11 mouse cellular contexts compared by ENCODE assay signal in genomic region chr10:39552903-39553302, GRCm38 (mm10). TPM values are rescaled to one million over a fixed set of nuclear protein-coding genes. Genes with fewer than 3 reads are reported as not detected.
DNase-seq lines count a peak whose midpoint lies in the region; ATAC-seq lines count a peak whose summit lies in the region.
"Had no signal": no experiment of that assay in that cellular context is flagged by ENCODE, and none has a peak within 500 bp of the region (broad histone marks: within the 10 kb centered on the region; RNA-seq: fewer than 3 reads in every experiment).

No protein-coding gene starts in this region.

- DNase-seq in retina, postnatal 1 day: peak; percentile 56
- DNase-seq in retina, embryonic 14.5 days (ENCODE audit: low spot score): no peak
- no peak for DNase-seq in midbrain, embryonic 10.5 days (ENCODE audit: low spot score)
- DNase-seq in embryo, embryonic 10 days (ENCODE audit: low spot score): no peak
- no peak for DNase-seq in cerebellum, postnatal 36 days
- DNase-seq: cerebellum, adult 11-12 months; heart, adult 2 months; liver, postnatal 0 days; thymus, adult 18-20 months had no signal

- 8% methylated on average over 5 of the region's 5 CpGs for WGBS in forebrain, embryonic 15.5 days
- WGBS in midbrain, embryonic 10.5 days: 57% methylated on average over 5 of the region's 5 CpGs

- no peaks in the 10 kb centered on the region for H3K27me3 ChIP-seq in forebrain, embryonic 15.5 days
- H3K27me3 ChIP-seq in midbrain, embryonic 10.5 days (ENCODE audit: low read depth, poor library complexity, severe bottlenecking): no peaks in the 10 kb centered on the region

- no peak for ATAC-seq in forebrain, embryonic 15.5 days (replicated peaks)
- no peak for ATAC-seq in monocyte, adult 5-6 weeks (replicated peaks; ENCODE audit: insufficient number of reproducible peaks, low FRiP score, low TSS enrichment, poor library complexity, severe bottlenecking)
- ATAC-seq: liver, postnatal 0 days had no signal

- no peaks in the 10 kb centered on the region for H3K36me3 ChIP-seq in forebrain, embryonic 15.5 days
- peaks cover 5% of the 10 kb centered on the region; the same call in 1 of the 2 replicates for H3K36me3 ChIP-seq in midbrain, embryonic 10.5 days

- H3K4me2 ChIP-seq in forebrain, embryonic 15.5 days (replicated peaks): no peak overlapping the region

- peaks cover 62% of the 10 kb centered on the region for H3K4me1 ChIP-seq in forebrain, embryonic 15.5 days
- peaks cover 80% of the 10 kb centered on the region for H3K4me1 ChIP-seq in midbrain, embryonic 10.5 days

- H3K4me3 ChIP-seq in forebrain, embryonic 15.5 days: no peak overlapping the region
- no peak overlapping the region for H3K4me3 ChIP-seq in midbrain, embryonic 10.5 days
- H3K4me3 ChIP-seq: heart, adult 2 months had no signal

- peak overlapping the region; percentile 27 for H3K9ac ChIP-seq in forebrain, embryonic 15.5 days (replicated peaks)
- H3K9ac ChIP-seq: liver, postnatal 0 days had no signal

- H3K27ac ChIP-seq in forebrain, embryonic 15.5 days (replicated peaks): peak overlapping the region; percentile 90
- peak overlapping the region; percentile 84 for H3K27ac ChIP-seq in midbrain, embryonic 10.5 days (replicated peaks)
- H3K27ac ChIP-seq: heart, adult 2 months had no signal

- no peaks in the 10 kb centered on the region for H3K9me3 ChIP-seq in forebrain, embryonic 15.5 days
- H3K9me3 ChIP-seq in midbrain, embryonic 10.5 days (replicated peaks): no peaks in the 10 kb centered on the region

RNA-seq across cellular contexts. Expression of gene Traf3ip2, which starts 59.8 kb away (rescaled TPM):
- polyA plus RNA-seq in forebrain, embryonic 15.5 days (2015; fragmentation: Nextera tagmentation; extraction: Ambion mirVana): 4.5 and 5.0 TPM in 2 replicates
- polyA plus RNA-seq in midbrain, embryonic 10.5 days (2016; fragmentation: Nextera tagmentation; extraction: Ambion mirVana): 5.5 and 9.5 TPM in 2 replicates
- total RNA-seq in monocyte, adult 5-6 weeks (2017): 12.2 to 14.9 TPM (median 13.4 TPM) in 3 replicates
